Mouse (Mus musculus): ENCODE measurements at regions not wholly inside any gene's neighbourhood (a gene's known extent, or its start where the extent isn't known, plus 50 kb on each side); places are given as distances from the start of the nearest gene placed in this dataset.

DNA sequence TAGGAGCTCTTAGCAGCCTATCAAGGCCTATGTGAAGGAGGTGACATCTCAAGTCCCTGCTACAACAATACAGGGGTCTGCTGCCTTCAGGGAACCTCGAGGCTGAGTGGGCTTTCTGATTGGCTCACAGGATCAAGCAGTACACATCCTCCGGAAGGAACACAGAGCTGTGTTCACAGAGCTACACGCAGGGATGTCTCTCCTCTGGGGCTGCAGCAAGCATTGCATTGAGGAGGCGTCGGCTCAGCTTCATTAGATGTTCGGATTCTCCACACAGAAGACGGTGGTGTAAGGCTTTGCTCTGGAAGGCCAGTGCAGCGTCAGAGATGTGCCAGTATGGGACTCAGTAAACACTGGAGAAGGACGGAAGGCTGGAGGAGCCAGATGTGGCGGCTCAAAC lies 57.3 kb upstream of the Crhr1 start:
- WGBS (ENCODE audit: insufficient replicate concordance): 44% methylated on average over 10 of the region's 10 CpGs
- no peak for DNase-seq
- H3K27ac ChIP-seq: no peak overlapping the region
- no peak for ATAC-seq (ENCODE audit: low read depth)
- no peaks in the 10 kb centered on the region for H3K4me1 ChIP-seq (replicated peaks)
- no peak overlapping the region for H3K4me2 ChIP-seq
- no peak overlapping the region for H3K4me3 ChIP-seq (replicated peaks)
- H3K36me3 ChIP-seq: no peaks in the 10 kb centered on the region
- H3K9me3 ChIP-seq (replicated peaks): no peaks in the 10 kb centered on the region
- H3K27me3 ChIP-seq: no peaks in the 10 kb centered on the region
- no peak overlapping the region for H3K9ac ChIP-seq

- Histone ChIP-seq H3K4me1 (replicated peaks) (no peaks in the 10 kb centered on the region), H3K4me3 (replicated peaks) (no peak overlapping the region), H3K36me3 (no peaks in the 10 kb centered on the region), H3K27ac (no peak overlapping the region), H3K27me3 (no peaks in the 10 kb centered on the region), H3K9me3 (replicated peaks) (no peaks in the 10 kb centered on the region), H3K9ac (no peak overlapping the region), H3K4me2 (no peak overlapping the region)
- ATAC-seq (ENCODE audit: low read depth): no peak
- DNase-seq: no peak
- WGBS (ENCODE audit: insufficient replicate concordance): 43% methylated on average over 3 of the region's 3 CpGs
These were observed 50.6 kb upstream of the Crhr1 start for GRCm38 (mm10) chr11:104082083-104082482.
